Mouse (Mus musculus) testis, adult 2 months (tissue): ENCODE results near the gene Kcnh6.

ENCODE experiments used
- CTCF ChIP-seq: fragments of 200-500 bp; IDR thresholded peaks from 2 replicates; pipeline ENCODE4 v1.5.1; 2012; ENCODE audit warnings: low read depth, mild to moderate bottlenecking, inconsistent platforms, low read length, moderate library complexity; ENCODE audit not compliant: control insufficient read depth, insufficient read depth, insufficient replicate concordance
- POLR2A ChIP-seq: fragments of 200-500 bp; IDR thresholded peaks from 2 replicates; pipeline ENCODE4 v1.6.1; 2012; ENCODE audit warnings: low read depth, mild to moderate bottlenecking, inconsistent platforms, low read length, moderate library complexity; ENCODE audit not compliant: control insufficient read depth

GRCm38 (mm10) chr11:106046584-106046983 is 38.7 kb downstream of the Kcnh6 start:
- no peak for TF ChIP-seq POLR2A
- TF ChIP-seq CTCF, result no peak
